Mouse (Mus musculus) G1E (cell line): ENCODE data around the gene Clic1. TPM values are rescaled to one million over a fixed set of nuclear protein-coding genes. Genes with fewer than 3 reads are reported as not detected.

ENCODE experiments used
- ATAC-seq: 2 replicates; pipeline ENCODE4 v1.8.0; 2016; ENCODE audit warnings: mild to moderate bottlenecking; ENCODE audit not compliant: insufficient number of reproducible peaks, poor library complexity, low FRiP score, severe bottlenecking; ENCODE audit errors: extremely low read depth
- DNase-seq: peaks from one replicate; pipeline ENCODE4 v3.0.0; 2012; ENCODE audit warnings: low spot score
- H3K27me3 ChIP-seq: 2 replicates; pipeline ENCODE4 v1.6.1; 2012; ENCODE audit warnings: mild to moderate bottlenecking, low read length, inconsistent platforms; ENCODE audit not compliant: insufficient read depth
- H3K36me3 ChIP-seq: replicated peaks from 2 replicates; pipeline ENCODE3; 2012; ENCODE audit warnings: mild to moderate bottlenecking, inconsistent platforms
- H3K4me1 ChIP-seq: 2 replicates; pipeline ENCODE4 v1.6.1; 2012; ENCODE audit warnings: low read depth, low read length, inconsistent platforms, mixed read lengths; ENCODE audit not compliant: insufficient read depth
- H3K4me3 ChIP-seq: 2 replicates; pipeline ENCODE4 v1.5.1; 2012; ENCODE audit warnings: low read depth, mild to moderate bottlenecking, inconsistent platforms, low read length, moderate library complexity, mixed read lengths
- H3K9me3 ChIP-seq: replicated peaks from 2 replicates; pipeline ENCODE4 v1.6.1; 2012; ENCODE audit warnings: inconsistent platforms
- CTCF ChIP-seq: IDR thresholded peaks from 2 replicates; pipeline ENCODE4 v1.5.1; 2012; ENCODE audit warnings: low read depth, low read length, inconsistent platforms, mixed read lengths
- GATA1 ChIP-seq: IDR thresholded peaks from 2 replicates; pipeline ENCODE4 v1.6.1; 2012; ENCODE audit warnings: borderline replicate concordance, low read length, inconsistent platforms, mixed read lengths
- GATA2 ChIP-seq: IDR thresholded peaks from 2 replicates; pipeline ENCODE4 v1.6.1; 2012; ENCODE audit warnings: low read depth, low read length, inconsistent platforms, borderline replicate concordance
- POLR2AphosphoS5 ChIP-seq: IDR thresholded peaks from 2 replicates; pipeline ENCODE4 v1.6.1; 2012; ENCODE audit warnings: low read depth, low read length, inconsistent platforms; ENCODE audit not compliant: insufficient replicate concordance
- TAL1 ChIP-seq: conservative IDR thresholded peaks from 2 replicates; pipeline ENCODE4 v1.6.1; 2012; ENCODE audit warnings: low read depth, low read length, inconsistent platforms, mixed read lengths
- polyA plus RNA-seq: library from polyadenylated mRNA; stranded (reverse); fragments of >175 nt; gene quantifications from 2 replicates; pipeline ENCODE4 v1.2.3, GENCODE M21; 2012
- total RNA-seq, 2 experiments: library from RNA; stranded (forward) in 1 of 2; stranded (reverse) in 1 of 2; fragments of 200-1000 nt in 1 of 2; fragments of >200 nt in 1 of 2; fragmentation: Nextera tagmentation in 1 of 2; gene quantifications; 2 replicates each; pipeline ENCODE4 v1.2.3; 2014 to 2017

Clic1 gene
- total and polyA plus RNA-seq, 3 experiments, result 211 to 562 (median 258) TPM

DNA sequence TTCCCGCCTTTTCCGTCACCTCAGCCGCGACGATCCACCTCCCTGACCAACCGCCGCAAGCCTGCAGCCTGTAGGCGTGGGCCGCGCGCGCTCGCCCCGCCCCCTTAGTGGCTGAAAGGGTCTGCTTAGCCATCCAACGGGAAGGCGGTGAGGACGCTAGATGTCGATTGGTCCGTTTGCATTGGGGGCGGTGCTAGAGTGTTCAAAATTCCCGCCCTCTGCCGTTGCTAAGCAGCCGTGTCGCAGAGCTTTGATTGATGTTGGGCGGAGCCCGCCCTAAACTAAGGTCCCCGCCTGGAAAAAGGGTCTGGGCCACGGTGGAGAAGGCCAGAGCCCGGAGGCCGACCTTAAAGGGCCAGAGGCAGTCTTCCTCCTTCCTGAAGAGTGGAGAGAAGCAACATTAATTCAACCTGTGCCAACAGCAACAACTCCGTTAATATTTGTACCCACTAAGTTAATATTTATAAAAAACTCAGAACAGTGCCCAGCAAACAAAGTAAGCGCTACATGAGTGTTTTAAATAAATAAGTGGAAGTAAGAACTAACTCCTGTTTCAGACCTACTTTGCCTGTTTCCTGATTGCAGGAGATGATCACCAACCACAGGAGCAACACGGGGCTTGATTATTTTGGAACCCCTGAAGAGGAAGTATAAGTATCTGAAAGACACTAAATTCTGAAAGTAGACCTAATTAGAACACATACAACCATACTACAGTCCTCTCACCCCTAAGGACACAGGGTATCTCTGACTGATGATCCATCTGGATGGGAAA is 2.9 kb upstream of the Clic1 start, which contains the start of gene Msh5:
Msh5 (minus strand) TSS at position 65 of the 775 bp plus-strand sequence.
- TF ChIP-seq CTCF (no peak), GATA2 (no peak), GATA1 (no peak), POLR2AphosphoS5 (no peak), TAL1 (no peak)
- peaks cover 77% of the 10 kb centered on the region for H3K4me1 ChIP-seq
- DNase-seq (peak; percentile 81), ATAC-seq (peak; percentile 64)
- H3K36me3 ChIP-seq, result peaks cover 17% of the 10 kb centered on the region
- H3K4me3 ChIP-seq, result peak within 1 kb of the TSS; percentile 75
- no peaks in the 10 kb centered on the region for H3K27me3 ChIP-seq
- H3K9me3 ChIP-seq, result no peaks in the 10 kb centered on the region

DNA sequence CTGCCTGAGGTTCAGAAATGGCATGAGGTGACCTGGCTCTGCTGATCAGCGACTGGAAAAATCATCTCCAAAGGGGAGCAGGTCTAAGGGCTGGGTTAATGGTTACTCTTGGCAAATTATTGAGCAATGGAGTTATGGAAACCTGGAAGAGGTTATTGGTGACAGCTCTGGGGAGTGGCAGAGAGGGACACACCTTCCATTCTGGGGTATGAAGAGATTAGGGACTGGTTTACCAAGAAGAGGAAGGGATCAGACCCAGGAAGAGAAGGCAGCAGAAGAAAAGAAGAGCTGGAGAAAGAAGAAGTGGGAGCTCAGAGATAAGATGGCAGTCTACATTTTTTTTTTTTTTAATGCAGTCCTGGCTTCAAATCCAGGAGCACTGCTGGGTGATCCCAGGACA is 2.1 kb upstream of the Clic1 start:
- H3K4me3 ChIP-seq, result peak overlapping the region; percentile 57; the same call in 1 of the 2 replicates
- no peak for ATAC-seq
- no peak for DNase-seq
- H3K4me1 ChIP-seq, result peaks cover 78% of the 10 kb centered on the region
- H3K27me3 ChIP-seq, result no peaks in the 10 kb centered on the region
- TF ChIP-seq GATA1 (no peak), CTCF (no peak), GATA2 (no peak), POLR2AphosphoS5 (no peak), TAL1 (no peak)
- H3K36me3 ChIP-seq, result peaks cover 24% of the 10 kb centered on the region
- H3K9me3 ChIP-seq, result no peaks in the 10 kb centered on the region

DNA sequence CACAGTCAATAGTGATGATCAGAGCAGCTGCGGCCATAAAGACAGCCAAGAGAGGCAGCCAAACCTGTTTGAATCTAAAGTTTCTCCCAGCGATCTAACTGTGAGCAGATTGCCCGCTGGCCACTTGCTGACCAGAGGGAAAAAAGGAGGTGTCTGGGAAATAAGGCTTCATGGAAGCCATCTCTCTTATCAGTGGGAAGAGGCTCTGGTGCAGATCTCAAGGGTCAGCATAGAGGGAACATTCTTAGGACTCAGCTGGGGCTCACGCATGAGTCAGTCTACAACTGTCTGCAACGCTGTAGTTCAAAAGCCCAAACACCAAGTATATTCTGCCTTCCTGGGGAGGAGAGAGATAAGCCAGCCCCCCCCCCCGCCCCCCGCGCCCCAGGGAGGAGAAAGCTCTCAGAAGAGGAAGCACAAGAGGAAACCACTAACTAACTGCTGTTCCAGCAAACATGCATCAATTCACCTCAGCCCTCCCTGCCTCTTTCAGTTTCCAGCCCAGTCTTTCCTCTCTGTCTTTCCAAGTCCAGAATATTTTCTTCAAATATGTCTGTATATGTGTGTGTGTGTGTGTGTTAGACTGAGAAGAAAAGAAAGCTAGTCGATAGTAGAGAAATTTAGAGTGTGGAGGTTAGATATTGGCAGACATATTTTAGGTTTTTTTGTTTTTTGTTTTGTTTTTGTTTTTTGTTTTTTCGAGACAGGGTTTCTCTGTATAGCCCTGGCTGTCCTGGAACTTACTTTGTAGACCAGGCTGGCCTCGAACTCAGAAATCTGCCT is 1.4 kb upstream of the Clic1 start:
- peak overlapping the region; percentile 57; the same call in 1 of the 2 replicates for H3K4me3 ChIP-seq
- no peaks in the 10 kb centered on the region for H3K9me3 ChIP-seq
- 0 out of 2 replicates have a peak, but pooled peaks have one; percentile 2 for ATAC-seq
- peak; percentile 71 for DNase-seq
- H3K4me1 ChIP-seq, result peaks cover 79% of the 10 kb centered on the region
- peaks cover 31% of the 10 kb centered on the region for H3K36me3 ChIP-seq
- TF ChIP-seq GATA1 (no peak), GATA2 (no peak), CTCF (no peak), TAL1 (no peak)
- H3K27me3 ChIP-seq, result no peaks in the 10 kb centered on the region

- Histone ChIP-seq H3K36me3 (peaks cover 31% of the 10 kb centered on the region), H3K9me3 (no peaks in the 10 kb centered on the region), H3K27me3 (no peaks in the 10 kb centered on the region), H3K4me1 (peaks cover 77% of the 10 kb centered on the region), H3K4me3 (peak overlapping the region; percentile 81; the same call in 1 of the 2 replicates)
- no peak for TF ChIP-seq CTCF
- TF ChIP-seq GATA2, result no peak
- TF ChIP-seq POLR2AphosphoS5, result no peak
- no peak for TF ChIP-seq GATA1
- TF ChIP-seq TAL1, result no peak
- no peak for DNase-seq
- no peak for ATAC-seq
Observed at GRCm38 (mm10) chr17:35048932-35049440, 780 bp upstream of the Clic1 start.

- H3K9me3 ChIP-seq, result no peaks in the 10 kb centered on the region
- DNase-seq (peak; percentile 62), ATAC-seq (peak; percentile 4; the same call in 1 of the 2 replicates)
- TF ChIP-seq GATA2 (no peak), POLR2AphosphoS5 (no peak), TAL1 (no peak), CTCF (no peak), GATA1 (no peak)
- H3K36me3 ChIP-seq, result peaks cover 39% of the 10 kb centered on the region
- peaks cover 74% of the 10 kb centered on the region for H3K4me1 ChIP-seq
- no peaks in the 10 kb centered on the region for H3K27me3 ChIP-seq
- peak overlapping the region; percentile 81 for H3K4me3 ChIP-seq
Observed at GRCm38 (mm10) chr17:35050126-35050750, 472 bp downstream of the Clic1 start.
